Mouse (Mus musculus) erythroblast, embryonic 14.5 days (primary cell): ENCODE measurements around the gene Il4ra.

ENCODE experiments used
- GATA1 ChIP-seq: IDR thresholded peaks from 2 replicates; pipeline ENCODE4 v1.6.1; 2012; ENCODE audit warnings: low read length, inconsistent platforms, mixed read lengths
- TAL1 ChIP-seq: IDR thresholded peaks from 3 replicates; pipeline ENCODE4 v1.6.1; 2012; ENCODE audit warnings: low read length, inconsistent platforms, mixed read lengths

DNA sequence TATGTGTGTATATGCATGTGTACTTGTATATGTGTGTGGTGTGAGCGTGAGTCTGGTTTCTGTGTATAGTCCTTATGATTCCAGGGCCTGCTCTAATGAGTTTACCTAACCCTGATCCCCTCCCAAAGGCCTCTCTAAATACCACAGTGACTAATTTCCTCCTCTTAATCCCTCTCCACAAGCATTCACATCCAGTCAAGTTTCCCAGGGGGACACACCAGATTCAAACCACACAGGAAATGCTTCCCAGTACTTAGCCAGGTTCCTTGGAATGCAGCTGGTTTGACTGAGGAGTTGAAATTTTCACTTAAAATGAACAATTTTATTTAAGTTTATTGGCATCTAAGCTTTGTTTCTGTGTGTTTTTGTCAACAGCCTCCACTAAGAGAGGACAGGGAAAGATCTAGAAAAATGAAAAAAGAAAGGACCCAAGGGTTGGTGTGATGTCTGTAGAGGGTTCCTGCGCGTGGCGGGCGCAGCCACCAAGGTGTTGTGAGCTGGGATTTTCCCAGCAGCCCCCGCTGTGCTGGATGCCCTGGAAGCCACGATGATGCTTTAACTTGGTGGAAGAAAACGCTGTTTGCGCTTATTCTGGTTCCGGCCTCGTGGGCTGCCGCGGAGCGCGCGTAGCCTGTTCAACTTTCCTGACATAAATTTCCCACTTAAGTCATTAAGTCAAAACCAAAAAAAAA is 28.9 kb downstream of the Il4ra start:
- no peak for TF ChIP-seq GATA1
- no peak for TF ChIP-seq TAL1
